Mouse (Mus musculus): ENCODE results near the gene Atf7. TPM values are rescaled to one million over a fixed set of nuclear protein-coding genes. Genes with fewer than 3 reads are reported as not detected.
A peak's percentile ranks its signal among the peaks of the same experiment; 100 is the strongest.

Gene Atf7
- polyA plus RNA-seq, 1 experiment from 2014 or later = 22.0 TPM

- peaks cover 31% of the 10 kb centered on the region for H3K4me1 ChIP-seq
- no peaks in the 10 kb centered on the region for H3K27me3 ChIP-seq (replicated peaks)
- H3K9ac ChIP-seq = peak within 1 kb of the TSS; percentile 76
- peak within 1 kb of the TSS; percentile 95 for H3K27ac ChIP-seq
- peaks cover 21% of the 10 kb centered on the region for H3K36me3 ChIP-seq
- peak; percentile 89 for ATAC-seq (ENCODE audit: low FRiP score, low read depth)
- H3K4me3 ChIP-seq = peak within 1 kb of the TSS; percentile 66
- under 1% methylated on average over 60 of the region's 60 CpGs for WGBS
- peak within 1 kb of the TSS; percentile 85 for H3K4me2 ChIP-seq (replicated peaks)
- no peaks in the 10 kb centered on the region for H3K9me3 ChIP-seq
These were observed 107.0 kb downstream of the Atf7 start, which contains the start of gene Tarbp2 for GRCm38 (mm10) chr15:102517976-102518858. Gene Tarbp2 (plus strand): TSS chr15:102518192.

- peaks cover 20% of the 10 kb centered on the region for H3K36me3 ChIP-seq
- ATAC-seq (ENCODE audit: low FRiP score, low read depth) = no peak; the same call in 1 of the 2 replicates
- peak overlapping the region; percentile 85 for H3K4me2 ChIP-seq (replicated peaks)
- peak overlapping the region; percentile 66 for H3K4me3 ChIP-seq
- H3K9ac ChIP-seq = peak overlapping the region; percentile 75; the same call in 1 of the 2 replicates
- peaks cover 37% of the 10 kb centered on the region for H3K4me1 ChIP-seq
- H3K27me3 ChIP-seq (replicated peaks) = no peaks in the 10 kb centered on the region
- peak overlapping the region; percentile 78 for H3K27ac ChIP-seq
- under 1% methylated on average over 10 of the region's 10 CpGs for WGBS
- no peaks in the 10 kb centered on the region for H3K9me3 ChIP-seq
These were observed 107.7 kb downstream of the Atf7 start for GRCm38 (mm10) chr15:102517631-102517975.

- peak; percentile 27 for ATAC-seq (ENCODE audit: low FRiP score, low read depth)
- peaks cover 45% of the 10 kb centered on the region for H3K4me1 ChIP-seq
- WGBS = under 1% methylated on average over 43 of the region's 43 CpGs
- H3K27ac ChIP-seq = peak within 1 kb of the TSS; percentile 78
- H3K9me3 ChIP-seq = no peaks in the 10 kb centered on the region
- peak within 1 kb of the TSS; percentile 66 for H3K4me3 ChIP-seq
- H3K9ac ChIP-seq = peak within 1 kb of the TSS; percentile 75
- no peaks in the 10 kb centered on the region for H3K27me3 ChIP-seq (replicated peaks)
- peak within 1 kb of the TSS; percentile 85 for H3K4me2 ChIP-seq (replicated peaks)
- H3K36me3 ChIP-seq = peaks cover 13% of the 10 kb centered on the region
These were observed 108.4 kb downstream of the Atf7 start, which contains the start of gene Map3k12 for GRCm38 (mm10) chr15:102516728-102517404. Gene Map3k12 (minus strand): TSS chr15:102517064.

DNA sequence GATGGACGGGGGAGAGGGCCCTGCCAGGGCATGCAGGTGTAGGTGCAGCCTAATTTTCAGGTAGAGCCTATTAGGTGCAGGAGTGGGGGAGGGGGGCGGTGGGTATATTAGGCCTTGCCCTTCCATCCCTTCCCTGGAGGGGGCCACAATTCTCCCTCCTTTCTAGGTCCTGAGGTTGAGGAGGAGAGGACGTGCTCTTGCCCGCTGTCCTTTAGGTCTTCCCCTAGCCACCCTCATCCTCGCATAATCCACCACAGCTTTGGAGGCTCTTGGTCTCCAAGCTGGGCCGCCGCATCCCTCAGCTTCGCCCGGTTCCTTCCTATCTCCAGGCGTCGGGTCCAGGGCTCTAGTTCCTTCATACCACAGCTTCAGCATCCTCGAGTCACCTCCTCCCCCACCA, 109.0 kb downstream of the Atf7 start:
- peaks cover 50% of the 10 kb centered on the region for H3K4me1 ChIP-seq
- ATAC-seq (ENCODE audit: low FRiP score, low read depth) = no peak
- H3K27ac ChIP-seq = peak overlapping the region; percentile 78
- peak overlapping the region; percentile 85 for H3K4me2 ChIP-seq (replicated peaks)
- peaks cover 8% of the 10 kb centered on the region; the same call in 1 of the 2 replicates for H3K36me3 ChIP-seq
- H3K9me3 ChIP-seq = no peaks in the 10 kb centered on the region
- 2% methylated on average over 12 of the region's 12 CpGs for WGBS
- peak overlapping the region; percentile 75 for H3K9ac ChIP-seq
- peak overlapping the region; percentile 66 for H3K4me3 ChIP-seq
- H3K27me3 ChIP-seq (replicated peaks) = no peaks in the 10 kb centered on the region

DNA sequence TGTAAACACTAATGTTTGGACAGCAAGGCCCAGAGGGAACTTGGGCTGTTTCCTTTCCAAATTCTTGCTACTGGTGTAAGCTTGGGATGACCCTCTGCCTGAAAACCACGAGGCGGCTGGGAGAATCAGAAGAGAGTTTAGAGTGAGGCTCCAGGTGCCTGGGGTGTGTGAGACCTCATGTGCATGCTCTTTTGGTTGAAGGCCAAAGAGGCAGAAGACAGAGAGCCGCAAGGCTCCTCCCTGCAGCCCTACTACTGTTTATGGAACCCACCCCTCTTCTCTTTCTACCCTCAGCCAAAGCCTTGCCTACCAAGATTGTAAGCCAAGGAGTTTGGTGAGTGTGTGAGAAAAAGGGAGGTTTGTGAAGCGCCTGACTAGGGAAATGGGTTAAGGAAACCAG, 109.5 kb downstream of the Atf7 start:
- H3K4me2 ChIP-seq (replicated peaks) = peak overlapping the region; percentile 85
- no peaks in the 10 kb centered on the region for H3K9me3 ChIP-seq
- H3K4me3 ChIP-seq = peak overlapping the region; percentile 66
- peak overlapping the region; percentile 75 for H3K9ac ChIP-seq
- peaks cover 55% of the 10 kb centered on the region for H3K4me1 ChIP-seq
- peaks cover 4% of the 10 kb centered on the region; the same call in 1 of the 2 replicates for H3K36me3 ChIP-seq
- ATAC-seq (ENCODE audit: low FRiP score, low read depth) = no peak
- no peaks in the 10 kb centered on the region for H3K27me3 ChIP-seq (replicated peaks)
- H3K27ac ChIP-seq = 0 out of 2 replicates have a peak overlapping the region, but pooled peaks have one; percentile 78
- 51% methylated on average over 4 of the region's 4 CpGs for WGBS

DNA sequence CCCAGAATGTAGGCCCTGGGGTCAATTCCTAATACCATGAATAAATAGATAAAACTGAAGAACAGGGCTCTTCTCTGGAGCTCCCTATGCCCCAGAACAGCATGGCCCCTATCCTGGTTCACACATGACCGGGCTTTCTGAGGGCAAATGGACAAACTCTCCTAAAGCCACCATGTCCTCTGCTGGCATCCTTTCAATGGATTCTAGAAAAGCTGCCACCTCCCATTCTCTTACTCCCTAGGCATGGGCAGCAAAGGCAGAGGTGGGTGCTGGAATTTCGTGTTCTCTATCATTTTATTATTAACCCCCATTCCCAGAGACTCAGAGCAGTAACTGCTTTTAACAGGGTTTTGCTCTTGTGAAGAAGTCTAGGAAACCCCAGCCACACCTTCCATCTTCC, 110.0 kb downstream of the Atf7 start:
- WGBS = 94% methylated on average over 2 of the region's 2 CpGs
- no peak for ATAC-seq (ENCODE audit: low FRiP score, low read depth)
- Histone ChIP-seq H3K4me1 (peaks cover 60% of the 10 kb centered on the region), H3K27ac (no peak overlapping the region), H3K4me2 (replicated peaks) (peak overlapping the region; percentile 85), H3K9ac (no peak overlapping the region), H3K27me3 (replicated peaks) (no peaks in the 10 kb centered on the region), H3K4me3 (no peak overlapping the region), H3K36me3 (no peaks in the 10 kb centered on the region), H3K9me3 (no peaks in the 10 kb centered on the region)

GRCm38 (mm10) chr15:102513004-102513403, 112.3 kb downstream of the Atf7 start:
- Histone ChIP-seq H3K4me1 (peaks cover 60% of the 10 kb centered on the region), H3K9ac (peak overlapping the region; percentile 0; the same call in 1 of the 2 replicates), H3K4me2 (replicated peaks) (peak overlapping the region; percentile 83; the same call in 1 of the 2 replicates), H3K27ac (no peak overlapping the region), H3K27me3 (replicated peaks) (no peaks in the 10 kb centered on the region), H3K4me3 (no peak overlapping the region), H3K9me3 (no peaks in the 10 kb centered on the region), H3K36me3 (no peaks in the 10 kb centered on the region)
- ATAC-seq (ENCODE audit: low FRiP score, low read depth) = no peak
- 82% methylated on average over 3 of the region's 3 CpGs for WGBS

DNA sequence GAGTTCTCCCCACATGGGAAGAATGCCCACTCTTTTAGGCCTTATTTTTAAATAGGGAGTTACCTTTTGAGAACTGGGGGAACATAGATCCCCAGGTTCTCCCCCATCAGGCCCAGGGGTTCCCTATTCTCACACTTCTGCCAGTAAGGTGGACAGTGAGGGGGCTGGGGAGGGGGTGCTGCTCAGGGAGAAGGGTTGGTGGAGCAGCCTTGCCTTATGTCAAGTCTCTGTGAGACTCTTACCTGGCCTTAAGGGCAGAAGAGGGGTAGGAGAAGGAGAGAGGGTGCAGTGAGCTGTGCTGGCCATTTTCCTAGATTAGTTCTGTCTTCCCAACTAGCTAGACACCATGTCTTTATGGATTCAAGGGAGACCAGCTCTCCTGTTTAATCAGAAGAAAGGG, 112.8 kb downstream of the Atf7 start:
- Histone ChIP-seq H3K9me3 (no peaks in the 10 kb centered on the region), H3K4me1 (peaks cover 60% of the 10 kb centered on the region), H3K9ac (peak overlapping the region; percentile 53; the same call in 1 of the 2 replicates), H3K27me3 (replicated peaks) (no peaks in the 10 kb centered on the region), H3K4me3 (no peak overlapping the region), H3K27ac (peak overlapping the region; percentile 75), H3K36me3 (no peaks in the 10 kb centered on the region), H3K4me2 (replicated peaks) (peak overlapping the region; percentile 83)
- ATAC-seq (ENCODE audit: low FRiP score, low read depth) = no peak

DNA sequence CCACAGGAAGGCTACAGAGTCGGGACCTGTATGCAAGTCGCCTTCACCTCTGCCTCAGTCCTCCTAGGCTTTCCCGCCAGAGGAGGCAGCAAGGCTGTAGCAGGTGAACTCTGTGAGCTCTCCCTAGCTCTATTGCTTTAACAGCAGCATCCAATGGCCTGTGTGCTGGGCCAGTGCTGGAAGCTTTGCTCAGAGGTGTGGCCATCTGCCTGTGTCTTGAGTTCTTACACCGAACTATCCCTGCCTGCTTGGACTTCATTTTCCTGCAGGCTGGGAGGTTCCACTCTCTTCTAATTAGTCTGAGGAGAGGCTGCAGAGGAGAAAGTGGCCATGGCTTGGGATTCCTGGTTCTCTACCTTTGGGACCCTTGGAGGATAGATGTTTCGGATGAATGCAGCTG, 113.3 kb downstream of the Atf7 start:
- peak overlapping the region; percentile 83 for H3K4me2 ChIP-seq (replicated peaks)
- no peaks in the 10 kb centered on the region for H3K27me3 ChIP-seq (replicated peaks)
- H3K36me3 ChIP-seq = no peaks in the 10 kb centered on the region
- no peaks in the 10 kb centered on the region for H3K9me3 ChIP-seq
- no peak for ATAC-seq (ENCODE audit: low FRiP score, low read depth)
- 25% methylated on average over 5 of the region's 5 CpGs for WGBS
- peaks cover 60% of the 10 kb centered on the region for H3K4me1 ChIP-seq
- H3K4me3 ChIP-seq = no peak overlapping the region
- peak overlapping the region; percentile 53 for H3K9ac ChIP-seq
- peak overlapping the region; percentile 75 for H3K27ac ChIP-seq

DNA sequence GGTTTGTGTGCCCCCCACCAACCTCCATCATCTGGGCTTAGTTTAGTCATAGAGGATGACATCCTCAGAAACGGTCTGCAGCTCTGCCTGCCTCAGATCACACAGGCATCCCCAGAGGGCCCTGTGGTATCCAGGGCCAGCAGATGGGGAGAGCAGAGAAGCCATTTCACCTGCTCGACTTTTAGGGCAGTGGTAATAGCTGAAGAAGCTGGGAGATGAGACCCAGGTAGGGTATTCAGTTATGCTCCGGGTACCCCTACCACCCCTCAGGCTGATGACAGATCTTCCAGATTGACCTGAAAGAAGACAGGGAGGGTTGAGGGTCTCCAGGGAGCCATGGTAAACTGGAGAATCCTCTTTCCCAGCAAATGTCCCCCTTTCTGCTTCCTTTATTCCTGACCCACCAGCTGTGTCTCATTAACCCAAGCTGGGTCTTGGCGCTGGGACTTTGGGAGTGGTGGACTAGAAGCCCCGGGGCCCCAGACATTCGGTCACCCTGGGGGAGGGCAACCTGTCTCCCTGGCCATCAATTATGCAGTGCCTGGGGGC, 113.9 kb downstream of the Atf7 start:
- 8% methylated on average over 6 of the region's 6 CpGs for WGBS
- ATAC-seq (ENCODE audit: low FRiP score, low read depth) = peak; percentile 37

GRCm38 (mm10) chr15:102510590-102511284, 114.5 kb downstream of the Atf7 start:
- Histone ChIP-seq H3K9me3 (no peaks in the 10 kb centered on the region), H3K4me1 (peaks cover 52% of the 10 kb centered on the region), H3K36me3 (peaks cover 3% of the 10 kb centered on the region; the same call in 1 of the 2 replicates), H3K27me3 (replicated peaks) (no peaks in the 10 kb centered on the region), H3K9ac (peak overlapping the region; percentile 66), H3K4me2 (replicated peaks) (peak overlapping the region; percentile 83), H3K27ac (peak overlapping the region; percentile 75), H3K4me3 (peak overlapping the region; percentile 59)
- ATAC-seq (ENCODE audit: low FRiP score, low read depth) = peak; percentile 95
- WGBS = 4% methylated on average over 34 of the region's 34 CpGs

More for the DNA sequence above, 113.9 kb downstream of the Atf7 start:
- Histone ChIP-seq H3K4me2 (replicated peaks) (peak overlapping the region; percentile 83), H3K9ac (peak overlapping the region; percentile 53), H3K9me3 (no peaks in the 10 kb centered on the region), H3K4me1 (peaks cover 59% of the 10 kb centered on the region), H3K36me3 (no peaks in the 10 kb centered on the region), H3K27ac (peak overlapping the region; percentile 75), H3K27me3 (replicated peaks) (no peaks in the 10 kb centered on the region), H3K4me3 (no peak overlapping the region)

Data from neural tube, embryonic 12.5 days (tissue).